Mouse (Mus musculus) liver, postnatal 0 days (tissue): ENCODE data around the gene Hhipl1.

Experiments used
- CTCF ChIP-seq: sonication (generic); IDR thresholded peaks from 2 replicates; pipeline ENCODE4 v1.5.1; 2016; ENCODE audit warnings: antibody characterized with exemption, low read depth
- EP300 ChIP-seq: IDR thresholded peaks from 2 replicates; pipeline ENCODE4 v1.6.1; 2016; ENCODE audit warnings: antibody characterized with exemption, low read depth, mild to moderate bottlenecking

GRCm38 (mm10) chr12:108372241-108372640 is 66.2 kb downstream of the Hhipl1 start:
- TF ChIP-seq CTCF, result no peak
- no peak for TF ChIP-seq EP300
